Mouse (Mus musculus): ENCODE measurements at regions not wholly inside any gene's neighbourhood (a gene's known extent, or its start where the extent isn't known, plus 50 kb on each side); places are given as distances from the start of the nearest gene placed in this dataset.

- TF ChIP-seq CTCF (IDR thresholded peaks at IDR 0.05; ENCODE audit: low read depth, low read length) (no peak), POLR2A (IDR thresholded peaks at IDR 0.05; ENCODE audit: extremely low read depth, insufficient read depth, low read length) (no peak)
Observed at GRCm38 (mm10) chr14:96794806-96795205, 275.9 kb upstream of the Klhl1 start.

All from liver, adult 2 months (tissue).